15 mouse cellular contexts compared by ENCODE assay signal in the genomic region with DNA sequence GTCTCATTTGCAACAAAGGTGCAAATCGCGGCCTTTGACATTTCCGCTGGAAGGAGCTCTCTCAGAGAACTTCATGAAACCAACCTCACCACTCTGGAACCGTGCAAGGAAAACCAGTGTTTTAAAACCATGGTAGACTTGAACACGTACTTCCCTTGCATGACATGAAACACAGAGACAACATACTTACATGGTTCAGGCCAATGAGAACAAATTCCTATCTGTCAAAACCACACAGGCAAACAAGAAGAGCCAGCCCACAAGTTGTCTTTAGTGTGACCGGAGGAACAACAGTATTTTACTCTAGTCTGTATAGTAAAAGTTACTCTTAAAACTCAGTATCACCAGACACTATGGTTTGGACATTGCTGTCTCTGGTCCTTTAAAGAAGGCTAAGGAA.
DNase-seq lines count a peak whose midpoint lies in the region; ATAC-seq and TF ChIP-seq lines count a peak whose summit lies in the region.
"Had no signal": no experiment of that assay in that cellular context is flagged by ENCODE, and none has a peak within 500 bp of the region (broad histone marks: within the 10 kb centered on the region; RNA-seq: fewer than 3 reads in every experiment).

No protein-coding gene starts in this region.

- no peak for DNase-seq in lung, embryonic 14.5 days
- no peak for DNase-seq in lung, postnatal 25 days (ENCODE audit: low spot score)
- DNase-seq in CD4-positive helper T cell, adult 2 months (ENCODE audit: low read depth, low spot score) = peak; percentile 14
- DNase-seq in heart, postnatal 4 days = no peak

- H3K4me1 ChIP-seq in lung, embryonic 14.5 days (ENCODE audit: insufficient read depth) = peaks cover 22% of the 10 kb centered on the region
- H3K4me1 ChIP-seq in embryonic facial prominence, embryonic 13.5 days = peaks cover 32% of the 10 kb centered on the region
- H3K4me1 ChIP-seq in stomach, embryonic 15.5 days = peaks cover 11% of the 10 kb centered on the region
- H3K4me1 ChIP-seq in liver, embryonic 12.5 days = peaks cover 38% of the 10 kb centered on the region

- peak overlapping the region; percentile 4; the same call in 1 of the 2 replicates for H3K27ac ChIP-seq in lung, embryonic 14.5 days (ENCODE audit: low read depth)
- H3K27ac ChIP-seq in embryonic facial prominence, embryonic 13.5 days = peak overlapping the region; percentile 64; the same call in 1 of the 2 replicates
- H3K27ac ChIP-seq in stomach, embryonic 15.5 days = peak overlapping the region; percentile 73; the same call in 1 of the 2 replicates
- no peak overlapping the region for H3K27ac ChIP-seq in liver, embryonic 12.5 days
- H3K27ac ChIP-seq: forebrain, embryonic 13.5 days; hindbrain, embryonic 15.5 days; midbrain, embryonic 15.5 days had no signal

- no peaks in the 10 kb centered on the region for H3K9me3 ChIP-seq in lung, embryonic 14.5 days (ENCODE audit: low read depth, low read length)
- no peaks in the 10 kb centered on the region for H3K9me3 ChIP-seq in embryonic facial prominence, embryonic 13.5 days
- H3K9me3 ChIP-seq in stomach, embryonic 15.5 days = no peaks in the 10 kb centered on the region
- H3K9me3 ChIP-seq in liver, embryonic 12.5 days (replicated peaks) = no peaks in the 10 kb centered on the region
- H3K9me3 ChIP-seq: embryonic facial prominence, embryonic 12.5 days; forebrain, embryonic 13.5 days; heart, embryonic 15.5 days; hindbrain, embryonic 15.5 days; limb, embryonic 12.5 days; midbrain, embryonic 15.5 days had no signal

- ATAC-seq in lung, embryonic 14.5 days (ENCODE audit: insufficient read depth) = no peak
- no peak for ATAC-seq in embryonic facial prominence, embryonic 13.5 days (ENCODE audit: insufficient number of reproducible peaks, insufficient read depth, low FRiP score, low TSS enrichment, low read depth)
- no peak for ATAC-seq in stomach, embryonic 15.5 days (ENCODE audit: insufficient read depth, low FRiP score, low read depth)
- ATAC-seq in liver, embryonic 12.5 days = no peak

- no peak overlapping the region for H3K4me2 ChIP-seq in lung, embryonic 14.5 days
- no peak overlapping the region for H3K4me2 ChIP-seq in embryonic facial prominence, embryonic 13.5 days
- no peak overlapping the region for H3K4me2 ChIP-seq in stomach, embryonic 15.5 days
- no peak overlapping the region for H3K4me2 ChIP-seq in liver, embryonic 12.5 days
- H3K4me2 ChIP-seq: embryonic facial prominence, embryonic 12.5 days; forebrain, embryonic 13.5 days; heart, embryonic 15.5 days; hindbrain, embryonic 15.5 days; limb, embryonic 12.5 days; liver, embryonic 11.5 days; midbrain, embryonic 15.5 days had no signal

- WGBS in lung, embryonic 14.5 days = 92% methylated on average over 6 of the region's 6 CpGs
- 92% methylated on average over 6 of the region's 6 CpGs for WGBS in embryonic facial prominence, embryonic 13.5 days
- 85% methylated on average over 6 of the region's 6 CpGs for WGBS in stomach, embryonic 15.5 days
- WGBS in liver, embryonic 12.5 days (ENCODE audit: insufficient replicate concordance) = 80% methylated on average over 6 of the region's 6 CpGs

- H3K36me3 ChIP-seq in lung, embryonic 14.5 days (ENCODE audit: insufficient read depth) = no peaks in the 10 kb centered on the region
- H3K36me3 ChIP-seq in embryonic facial prominence, embryonic 13.5 days = no peaks in the 10 kb centered on the region
- no peaks in the 10 kb centered on the region for H3K36me3 ChIP-seq in stomach, embryonic 15.5 days
- no peaks in the 10 kb centered on the region for H3K36me3 ChIP-seq in liver, embryonic 12.5 days
- H3K36me3 ChIP-seq: embryonic facial prominence, embryonic 12.5 days; heart, embryonic 15.5 days; hindbrain, embryonic 15.5 days; limb, embryonic 12.5 days; midbrain, embryonic 15.5 days had no signal

- no peaks in the 10 kb centered on the region for H3K27me3 ChIP-seq in lung, embryonic 14.5 days (ENCODE audit: insufficient read depth, low read length)
- no peaks in the 10 kb centered on the region for H3K27me3 ChIP-seq in embryonic facial prominence, embryonic 13.5 days
- no peaks in the 10 kb centered on the region for H3K27me3 ChIP-seq in stomach, embryonic 15.5 days (replicated peaks)
- H3K27me3 ChIP-seq in liver, embryonic 12.5 days (replicated peaks) = no peaks in the 10 kb centered on the region
- H3K27me3 ChIP-seq: embryonic facial prominence, embryonic 12.5 days; forebrain, embryonic 13.5 days; heart, embryonic 15.5 days; hindbrain, embryonic 15.5 days; limb, embryonic 12.5 days; midbrain, embryonic 15.5 days had no signal

- no peak for TF ChIP-seq CTCF in lung, embryonic 14.5 days (IDR thresholded peaks at IDR 0.05; ENCODE audit: low read depth)

- no peak overlapping the region for H3K9ac ChIP-seq in lung, embryonic 14.5 days
- no peak overlapping the region for H3K9ac ChIP-seq in embryonic facial prominence, embryonic 13.5 days
- no peak overlapping the region for H3K9ac ChIP-seq in stomach, embryonic 15.5 days
- H3K9ac ChIP-seq in liver, embryonic 12.5 days = no peak overlapping the region
- H3K9ac ChIP-seq: embryonic facial prominence, embryonic 12.5 days; heart, embryonic 15.5 days; hindbrain, embryonic 15.5 days; limb, embryonic 12.5 days; midbrain, embryonic 15.5 days had no signal

- no peak overlapping the region for H3K4me3 ChIP-seq in lung, embryonic 14.5 days (ENCODE audit: low read depth, low read length)
- no peak overlapping the region for H3K4me3 ChIP-seq in embryonic facial prominence, embryonic 13.5 days
- H3K4me3 ChIP-seq in stomach, embryonic 15.5 days (replicated peaks) = no peak overlapping the region
- H3K4me3 ChIP-seq in liver, embryonic 12.5 days = no peak overlapping the region
- H3K4me3 ChIP-seq: embryonic facial prominence, embryonic 12.5 days; forebrain, embryonic 13.5 days; heart, embryonic 15.5 days; hindbrain, embryonic 15.5 days; limb, embryonic 12.5 days; midbrain, embryonic 15.5 days; myocyte had no signal
